Mouse (Mus musculus): ENCODE results near the gene Hoxc9. TPM values are rescaled to one million over a fixed set of nuclear protein-coding genes. Genes with fewer than 3 reads are reported as not detected.

Hoxc9 gene
- total RNA-seq, 2 experiments from 2014 or later: 6.5 to 8.2 TPM

DNA sequence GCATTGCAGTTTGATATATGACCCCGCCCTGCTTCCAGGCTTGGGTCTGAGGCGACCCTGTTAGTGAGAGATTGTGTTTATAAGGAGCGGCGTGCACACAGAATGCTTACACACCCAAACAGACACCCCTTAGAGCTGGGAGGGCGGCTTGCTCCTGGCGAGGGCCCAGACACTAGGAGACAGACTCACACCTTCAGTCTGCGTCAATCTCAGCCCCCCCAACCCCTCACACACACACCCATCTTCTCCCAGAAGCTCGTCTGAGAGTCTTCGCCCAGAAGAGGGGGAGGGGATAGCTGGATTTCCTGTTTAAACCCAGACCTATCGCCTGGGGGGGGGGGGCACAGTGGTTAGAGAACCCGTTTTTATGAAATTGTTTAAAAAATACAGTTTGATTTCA lies 23.7 kb downstream of the Hoxc9 start:
- no peak for DNase-seq

- no peak for DNase-seq
Measured at GRCm38 (mm10) chr15:103000501-103000901, 24.3 kb downstream of the Hoxc9 start.

- DNase-seq: no peak
Measured at GRCm38 (mm10) chr15:103001370-103001769, 25.1 kb downstream of the Hoxc9 start.

GRCm38 (mm10) chr15:103002156-103002555 lies 25.9 kb downstream of the Hoxc9 start:
- no peak for DNase-seq

DNA sequence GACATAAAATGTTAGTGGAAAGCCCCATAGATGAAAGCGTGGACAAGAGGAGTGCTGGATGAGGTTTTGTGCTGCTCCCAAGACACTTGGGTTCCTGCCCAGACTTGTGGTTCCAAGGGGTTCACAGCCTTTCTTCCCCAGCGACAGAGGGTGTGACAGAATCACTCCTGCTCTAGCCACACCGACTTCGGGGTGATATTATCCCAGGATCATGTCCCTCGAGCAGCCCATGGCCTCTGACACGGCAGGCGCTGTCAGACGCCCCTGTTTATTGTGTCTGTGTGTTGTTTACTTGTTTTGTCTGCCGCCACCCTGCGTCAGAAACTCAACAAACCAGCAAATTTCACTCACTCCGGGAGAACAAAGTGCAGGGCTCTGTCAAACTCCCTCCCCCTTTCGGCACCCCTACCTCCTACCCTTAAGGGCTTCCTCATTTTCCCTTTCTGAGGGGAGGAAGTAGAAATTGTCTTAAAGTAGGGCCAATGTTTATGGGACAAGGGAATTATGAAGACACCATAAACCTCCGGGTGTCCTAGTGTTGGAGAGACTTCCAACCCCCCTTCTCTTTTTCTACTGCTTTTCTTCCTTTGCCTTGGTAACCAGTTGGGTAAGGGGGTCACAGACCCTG lies 26.7 kb downstream of the Hoxc9 start:
- DNase-seq: no peak

GRCm38 (mm10) chr15:103005308-103005707 lies 29.1 kb downstream of the Hoxc9 start:
- peak; percentile 63 for DNase-seq

GRCm38 (mm10) chr15:103005797-103006196 lies 29.6 kb downstream of the Hoxc9 start:
- DNase-seq: no peak

- DNase-seq: no peak
Measured at GRCm38 (mm10) chr15:103006326-103006725, 30.1 kb downstream of the Hoxc9 start.

DNA sequence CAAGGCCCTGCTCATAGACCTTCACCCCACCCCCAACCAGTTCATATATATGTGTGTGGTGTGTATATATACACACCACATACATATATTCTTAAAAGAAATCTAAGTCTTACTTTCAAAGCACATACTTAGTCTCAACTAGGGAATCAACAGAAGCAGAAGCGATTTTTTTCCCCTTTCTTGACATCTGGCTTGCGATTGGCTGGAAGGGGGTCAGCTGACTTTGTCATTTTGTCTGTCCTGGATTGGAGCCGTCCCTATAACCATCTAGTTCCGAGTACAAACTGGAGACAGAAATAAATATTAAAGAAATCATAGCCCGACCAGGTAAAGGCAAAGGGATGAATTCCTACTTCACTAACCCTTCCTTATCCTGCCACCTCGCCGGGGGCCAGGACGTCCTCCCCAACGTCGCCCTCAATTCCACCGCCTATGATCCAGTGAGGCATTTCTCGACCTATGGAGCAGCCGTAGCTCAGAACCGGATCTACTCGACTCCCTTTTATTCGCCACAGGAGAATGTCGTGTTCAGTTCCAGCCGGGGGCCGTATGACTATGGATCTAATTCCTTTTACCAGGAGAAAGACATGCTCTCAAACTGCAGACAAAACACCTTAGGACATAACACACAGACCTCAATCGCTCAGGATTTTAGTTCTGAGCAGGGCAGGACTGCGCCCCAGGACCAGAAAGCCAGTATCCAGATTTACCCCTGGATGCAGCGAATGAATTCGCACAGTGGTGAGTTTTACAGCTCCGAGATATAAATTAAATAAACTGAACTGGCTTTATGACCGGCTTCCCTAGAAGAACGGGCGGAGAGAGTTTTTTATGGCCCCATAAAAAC lies 33.2 kb downstream of the Hoxc9 start:
- DNase-seq: no peak

DNA sequence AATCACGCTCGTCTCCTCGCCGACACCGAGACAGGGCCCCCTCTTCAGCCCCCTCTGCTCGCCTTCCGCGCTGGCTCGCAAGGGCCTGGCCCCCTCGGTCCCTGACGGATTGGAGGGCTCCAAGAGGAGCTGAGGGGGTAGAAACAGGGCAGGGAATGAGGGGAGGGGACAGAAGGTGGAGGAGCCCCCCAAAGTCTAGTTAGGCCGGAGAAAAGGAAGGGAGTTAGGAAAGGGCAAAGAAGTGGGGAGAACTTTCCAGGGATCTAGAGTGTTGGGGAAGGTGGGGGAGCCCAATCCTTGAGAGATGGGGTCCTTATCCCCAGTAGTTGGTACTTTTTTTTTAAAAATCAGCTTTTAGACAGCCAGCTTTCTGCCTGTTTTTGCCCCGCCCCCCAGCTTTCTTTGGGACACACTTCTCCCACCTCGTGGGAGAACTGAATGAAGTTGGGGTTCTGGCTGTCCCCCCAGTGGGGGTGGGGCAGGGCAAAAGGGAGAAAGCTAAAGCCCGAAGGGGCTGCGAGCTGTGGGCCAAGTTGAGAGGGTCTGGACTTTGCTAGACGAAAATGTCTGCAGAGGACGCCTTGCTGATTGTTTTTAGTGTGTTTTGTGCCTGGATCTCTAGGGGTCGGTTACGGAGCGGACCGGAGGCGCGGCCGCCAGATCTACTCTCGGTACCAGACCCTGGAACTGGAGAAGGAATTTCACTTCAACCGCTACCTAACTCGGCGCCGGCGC lies 34.0 kb downstream of the Hoxc9 start:
- DNase-seq: no peak

DNA sequence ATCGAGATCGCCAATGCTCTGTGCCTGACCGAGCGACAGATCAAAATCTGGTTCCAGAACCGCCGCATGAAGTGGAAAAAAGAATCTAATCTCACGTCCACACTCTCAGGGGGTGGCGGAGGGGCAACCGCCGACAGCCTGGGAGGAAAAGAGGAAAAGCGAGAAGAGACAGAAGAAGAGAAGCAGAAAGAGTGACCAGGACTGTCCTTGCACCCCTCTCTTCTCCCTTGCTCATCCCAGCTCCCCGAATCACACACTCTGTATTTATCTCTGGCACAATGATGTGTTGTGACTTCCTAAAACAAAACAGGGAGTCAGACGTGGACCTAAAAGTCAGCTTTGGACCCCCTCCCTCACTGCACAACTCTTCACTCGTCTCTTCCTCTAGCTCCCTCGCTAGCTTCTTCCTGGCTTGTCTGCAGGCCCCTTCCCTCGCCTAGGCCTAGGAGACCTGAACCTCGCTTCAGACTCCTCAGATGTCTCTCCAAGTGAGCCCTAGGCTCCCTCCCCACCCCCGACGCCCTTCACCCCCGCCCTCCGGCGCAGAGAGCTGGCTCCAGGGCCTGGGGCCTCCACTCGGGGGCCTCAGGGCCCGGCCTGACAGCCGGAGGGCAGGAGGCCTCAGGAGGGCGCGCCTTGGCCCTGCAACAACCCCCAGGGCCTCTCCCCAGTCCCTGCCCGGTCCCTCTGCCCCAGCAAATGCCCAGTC lies 34.8 kb downstream of the Hoxc9 start:
- no peak for DNase-seq

DNA sequence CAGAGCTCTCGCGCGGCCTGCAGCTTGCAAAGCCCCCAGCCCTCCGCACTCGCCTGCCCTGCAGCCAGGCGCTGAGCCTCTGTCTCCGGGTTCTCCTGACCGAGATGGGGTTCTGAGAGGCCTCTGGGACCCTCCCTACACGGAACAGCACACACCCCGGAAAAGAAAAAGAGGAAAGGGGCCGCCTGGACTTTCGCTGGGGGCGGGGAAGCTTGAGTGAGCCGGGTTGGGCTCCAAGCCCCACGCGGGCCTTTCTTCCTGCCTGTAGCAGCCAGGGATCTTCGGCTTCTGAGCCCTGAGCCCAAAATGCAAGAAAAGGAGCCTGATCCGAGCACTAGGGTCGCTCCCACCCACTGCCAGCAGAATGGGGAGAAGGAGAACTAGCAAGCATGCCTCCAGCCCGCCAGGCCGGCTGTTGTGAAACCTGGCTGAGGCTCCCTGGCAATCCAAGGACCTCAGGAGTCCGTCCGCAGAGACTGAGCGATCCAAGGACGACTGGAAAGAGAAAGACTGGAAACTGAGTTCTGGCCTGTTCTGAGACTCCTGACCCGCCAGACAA lies 35.8 kb downstream of the Hoxc9 start:
- DNase-seq: peak; percentile 35

GRCm38 (mm10) chr15:103013238-103013984 lies 37.2 kb downstream of the Hoxc9 start:
- peak; percentile 65 for DNase-seq

- peak; percentile 65 for DNase-seq
Measured at GRCm38 (mm10) chr15:103014166-103015008, 38.1 kb downstream of the Hoxc9 start.

GRCm38 (mm10) chr15:103015009-103015399 lies 38.8 kb downstream of the Hoxc9 start:
- DNase-seq: no peak

DNA sequence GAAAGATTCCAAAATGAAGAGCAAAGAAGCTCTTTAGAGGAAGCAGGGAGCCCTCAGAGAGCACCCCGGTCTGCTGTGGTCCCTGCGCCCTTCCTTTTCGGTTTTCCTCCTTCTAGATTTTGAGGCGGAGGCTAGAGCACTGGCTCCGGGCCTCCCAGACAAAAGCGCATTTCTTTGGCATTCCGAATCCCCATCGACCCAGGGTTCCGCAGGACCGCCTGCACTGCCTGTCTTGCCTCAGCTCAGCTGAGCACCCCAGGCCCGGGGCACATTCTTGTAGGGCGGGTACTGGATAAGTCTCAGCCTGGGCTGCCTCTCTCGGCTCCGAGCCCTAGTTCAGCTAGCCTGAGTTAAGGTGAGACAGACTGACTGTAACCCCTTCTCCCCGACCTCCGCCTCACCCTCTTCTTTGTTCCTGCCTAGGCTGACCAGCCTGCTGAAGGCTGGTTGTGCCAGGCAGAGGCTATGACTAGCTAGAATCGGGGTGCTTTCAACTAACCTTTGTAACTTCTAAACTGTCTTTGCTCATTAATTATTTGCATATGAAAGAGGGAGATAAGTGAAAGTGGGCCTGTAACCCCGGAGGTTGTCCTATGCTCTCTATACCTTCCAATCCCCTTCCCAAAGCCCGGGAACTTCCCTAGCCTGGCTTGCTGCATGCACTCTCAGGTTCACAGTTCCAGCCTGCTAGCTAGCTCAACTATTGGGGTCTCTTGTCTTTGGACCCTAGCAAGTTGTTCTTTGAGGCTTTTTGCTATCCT lies 39.3 kb downstream of the Hoxc9 start:
- DNase-seq: no peak

- DNase-seq: no peak
Measured at GRCm38 (mm10) chr15:103018636-103019035, 42.4 kb downstream of the Hoxc9 start, which contains the start of gene Hoxc4. Gene Hoxc4 (plus strand): TSS chr15:103018934.

DNA sequence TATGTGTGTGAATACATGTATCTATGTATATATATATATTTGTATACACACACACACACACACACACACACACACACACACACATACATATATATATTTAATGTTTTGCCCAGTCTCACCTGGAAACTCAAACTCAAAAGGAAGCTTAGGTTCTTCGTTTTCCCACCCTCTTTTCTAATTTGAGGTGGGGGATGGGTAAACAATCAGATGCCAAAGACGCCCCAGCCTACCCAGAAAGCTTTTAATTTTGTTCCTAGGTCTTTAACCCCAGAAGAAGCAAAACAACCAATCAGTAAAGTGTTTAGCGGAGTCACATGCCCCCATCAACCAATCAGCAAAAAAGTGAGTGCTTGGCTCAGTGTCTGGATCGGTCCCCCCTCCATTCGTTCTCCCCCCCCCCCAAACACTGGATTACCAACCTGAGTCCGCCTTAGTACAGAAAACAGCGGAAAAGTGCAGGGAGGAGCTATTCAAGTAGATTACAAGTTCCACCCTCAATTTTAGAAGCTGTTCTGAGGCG lies 44.7 kb downstream of the Hoxc9 start:
- no peak for DNase-seq

- no peak for DNase-seq
Measured at GRCm38 (mm10) chr15:103021544-103021943, 45.3 kb downstream of the Hoxc9 start.
